Mouse (Mus musculus) activated CD4-positive, CD25-positive, alpha-beta regulatory T cell, adult 4 months (primary cell): ENCODE results near the gene Fbxl17. TPM values are rescaled to one million over a fixed set of nuclear protein-coding genes. Genes with fewer than 3 reads are reported as not detected.

Experiments used
- ATAC-seq: one replicate; pipeline ENCODE4 v1.8.0; 2017
- polyA plus RNA-seq, 2 experiments: library from polyadenylated mRNA; unstranded; fragments of 100-300 nt; shearing (Covaris generic); gene quantifications; one replicate each; pipeline ENCODE4 v1.2.1; 2017

Gene Fbxl17
- polyA plus RNA-seq, 2 experiments from 2014 or later: 5.1 to 10.1 TPM

DNA sequence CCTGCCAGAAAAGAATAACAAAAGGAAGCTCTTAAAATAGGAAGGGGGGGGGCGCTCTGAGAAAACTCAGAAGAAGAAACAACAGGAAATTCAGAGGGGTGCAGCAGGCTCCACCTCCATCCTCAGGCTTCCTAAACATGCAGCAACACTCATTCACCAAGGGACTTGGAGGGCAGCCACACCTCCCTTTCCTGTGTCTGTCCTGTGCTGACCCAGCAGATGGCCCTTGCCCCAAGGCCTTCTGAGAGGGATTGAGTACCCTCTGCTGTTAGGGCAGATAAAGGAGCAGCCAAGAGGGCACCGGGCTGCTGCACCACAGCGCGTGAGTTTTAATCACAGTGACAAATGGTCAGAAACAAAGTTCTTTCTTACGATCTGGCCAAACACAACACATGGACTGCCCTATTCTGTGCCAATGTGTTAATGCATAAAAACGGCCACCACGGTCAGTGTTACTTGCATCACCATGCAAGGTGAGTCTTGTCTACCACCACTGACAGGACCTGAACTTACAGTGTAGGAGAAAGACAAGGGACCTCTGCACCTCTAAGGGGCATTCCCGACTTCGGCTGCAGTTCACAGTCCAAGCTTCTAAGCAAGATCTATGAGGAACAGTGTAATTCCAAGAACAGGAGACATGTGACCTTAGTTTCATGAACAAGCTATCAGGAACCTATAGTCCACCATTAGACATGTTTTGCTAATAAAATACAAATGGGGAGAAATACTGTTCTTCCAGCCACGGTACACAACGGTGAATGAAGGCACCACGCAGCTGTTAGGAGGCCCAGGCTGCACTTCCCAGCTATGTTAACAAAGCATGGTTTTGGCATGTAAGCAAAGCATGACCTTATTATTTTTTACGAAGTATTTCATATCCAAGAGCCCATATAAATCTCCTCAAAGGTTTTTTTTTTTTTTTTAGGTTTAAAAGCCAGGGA lies 96.8 kb downstream of the Fbxl17 start:
- ATAC-seq: peak; percentile 15

DNA sequence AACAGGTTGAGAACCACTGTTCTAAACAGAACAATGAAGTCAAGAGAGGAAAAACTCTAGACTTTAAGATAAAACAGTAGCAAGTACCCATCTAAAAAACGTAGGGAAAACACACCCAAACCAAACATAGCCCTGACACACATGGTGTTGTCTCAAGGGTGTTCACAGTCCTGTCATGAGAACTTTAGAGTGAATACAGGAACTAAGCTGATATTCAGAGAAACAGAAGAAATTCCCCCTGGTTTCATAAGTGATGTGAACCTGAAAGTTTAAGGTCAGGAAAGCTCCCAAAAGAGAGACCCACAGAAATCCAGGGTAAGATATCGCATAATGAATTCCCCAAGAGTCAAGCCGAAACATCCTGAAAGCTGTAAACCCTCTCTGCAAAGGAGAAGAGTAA lies 97.6 kb downstream of the Fbxl17 start:
- ATAC-seq: no peak

DNA sequence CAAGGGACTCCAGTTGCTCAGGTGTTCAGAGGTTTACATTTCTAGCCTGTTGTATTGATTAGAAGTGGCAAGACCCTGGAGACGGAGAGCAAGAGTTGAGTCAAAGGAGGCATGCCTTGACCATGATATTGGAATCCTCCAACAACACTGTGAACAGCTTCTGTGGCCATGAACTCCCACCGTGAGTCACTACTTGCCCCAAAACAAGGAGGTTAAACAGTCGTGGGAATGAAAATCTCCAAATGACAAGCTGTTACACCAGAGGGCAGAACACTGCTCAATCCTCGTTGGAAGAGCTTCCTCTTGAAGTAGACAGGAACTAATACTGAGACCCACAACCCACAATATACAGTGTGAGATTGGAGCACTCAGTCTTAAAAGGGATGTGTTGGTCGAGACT lies 99.2 kb downstream of the Fbxl17 start:
- ATAC-seq: no peak

- no peak for ATAC-seq
These were observed 100.0 kb downstream of the Fbxl17 start for GRCm38 (mm10) chr17:63399816-63400215.

GRCm38 (mm10) chr17:63391506-63391905 lies 108.3 kb downstream of the Fbxl17 start:
- ATAC-seq: no peak

DNA sequence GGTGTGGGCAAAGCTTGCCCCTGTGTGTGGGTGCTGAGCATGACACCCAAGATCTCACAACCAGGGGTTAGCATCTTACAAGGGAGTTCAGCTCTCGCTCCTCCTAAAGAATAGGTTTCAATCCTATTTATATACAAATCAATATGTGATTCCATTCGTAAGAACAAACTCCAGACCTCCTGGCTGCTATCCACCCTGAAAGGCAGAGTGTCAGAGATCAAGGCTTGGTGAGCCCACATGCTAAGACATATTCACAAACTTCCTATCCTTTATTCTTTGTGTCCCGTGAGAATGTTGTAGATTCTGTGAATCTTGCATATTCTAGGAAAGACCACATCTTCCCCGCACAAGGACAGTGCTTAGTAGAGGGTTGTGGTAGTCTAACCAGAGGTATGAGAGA lies 108.9 kb downstream of the Fbxl17 start:
- ATAC-seq: no peak

- ATAC-seq: no peak
These were observed 128.8 kb downstream of the Fbxl17 start for GRCm38 (mm10) chr17:63370977-63371376.

DNA sequence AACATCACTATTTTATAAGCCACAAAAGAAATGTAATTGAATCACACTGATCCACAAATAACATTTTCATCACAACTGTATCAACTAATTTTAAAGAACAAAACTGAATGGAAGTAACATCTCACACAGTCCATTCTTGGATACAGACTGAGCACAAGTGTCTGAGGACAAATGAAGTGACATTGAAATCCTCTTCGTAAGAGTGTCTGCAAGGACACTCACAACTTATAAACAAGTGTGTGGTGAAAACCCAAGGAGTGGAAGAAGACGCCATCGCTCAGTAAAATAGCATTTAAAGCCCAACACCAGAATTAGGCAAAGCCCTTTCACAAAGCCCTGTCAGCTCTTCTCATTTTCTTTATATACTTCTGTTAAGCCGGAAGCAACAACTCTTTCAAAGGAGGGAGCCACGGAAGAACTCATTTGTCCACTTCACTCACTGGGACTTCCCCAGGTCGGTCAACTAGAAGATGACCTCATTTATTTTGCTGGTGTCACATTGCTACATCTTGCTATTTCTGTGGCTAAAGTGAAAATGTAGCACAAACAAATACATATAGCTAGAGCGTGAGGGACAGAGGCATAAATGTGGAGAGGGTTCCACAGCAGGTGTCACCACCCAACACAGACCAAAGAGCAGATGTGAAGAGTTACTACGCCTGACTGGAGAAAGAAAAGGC lies 130.0 kb downstream of the Fbxl17 start:
- ATAC-seq: no peak

DNA sequence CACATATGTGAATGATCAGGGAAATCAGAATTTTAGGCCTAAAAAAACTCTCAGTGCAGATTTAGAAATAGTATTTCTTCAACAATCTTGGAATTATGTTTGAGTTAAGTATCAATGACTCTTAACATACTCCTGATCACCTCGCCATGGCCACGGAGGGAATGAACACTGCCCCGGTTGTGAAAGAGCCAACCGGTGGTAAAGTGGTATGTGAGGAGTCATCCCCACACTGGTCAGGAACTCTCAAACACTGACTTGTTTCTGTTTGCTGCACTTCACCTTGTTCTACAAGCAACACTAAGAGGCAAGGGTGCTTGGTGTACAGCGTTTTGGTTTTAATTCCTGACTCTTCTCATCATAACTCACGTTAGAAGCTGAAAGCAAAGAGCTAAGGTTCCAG lies 132.3 kb downstream of the Fbxl17 start:
- ATAC-seq: no peak

- no peak for ATAC-seq
These were observed 133.8 kb downstream of the Fbxl17 start for GRCm38 (mm10) chr17:63366045-63366444.

DNA sequence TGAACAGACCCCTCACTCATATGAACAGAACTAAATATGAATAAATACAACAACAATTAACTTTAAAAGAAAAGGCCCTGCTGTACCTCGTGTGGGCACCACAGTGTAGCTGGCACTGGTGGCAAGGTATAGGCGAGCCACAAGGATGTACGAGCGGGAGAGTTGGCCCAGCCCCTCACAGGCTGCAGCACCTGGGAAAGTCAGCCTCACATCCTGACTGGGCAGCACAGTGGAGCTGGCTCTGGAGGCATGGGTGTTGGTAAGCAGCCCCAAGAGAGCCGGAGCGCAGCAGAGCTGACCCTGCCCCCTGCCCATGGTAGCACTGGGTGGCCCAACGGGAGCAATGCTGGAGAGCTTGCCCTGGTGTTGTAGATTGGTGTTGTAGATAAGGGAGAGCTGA lies 135.2 kb downstream of the Fbxl17 start:
- no peak for ATAC-seq

DNA sequence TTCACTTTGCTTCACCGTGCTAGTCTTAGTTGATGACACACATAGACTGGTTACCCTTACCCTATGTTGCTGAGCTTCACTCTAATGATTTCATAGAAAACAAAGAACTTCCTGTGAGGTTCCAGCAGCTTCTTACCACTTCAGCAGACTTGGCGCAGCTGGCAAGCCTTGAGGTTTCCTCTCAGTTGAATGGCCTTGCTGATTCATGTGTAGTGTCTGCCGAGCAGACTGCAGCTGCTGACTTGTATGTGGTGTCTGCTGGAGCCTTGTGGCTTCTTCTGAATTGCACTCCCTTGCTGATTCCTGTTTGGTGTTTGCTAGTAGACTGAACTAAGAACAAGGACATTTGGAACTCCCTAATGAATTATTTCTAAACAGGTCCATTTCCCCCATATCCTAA lies 137.6 kb downstream of the Fbxl17 start:
- no peak for ATAC-seq

- no peak for ATAC-seq
These were observed 138.1 kb downstream of the Fbxl17 start for GRCm38 (mm10) chr17:63361679-63362078.

DNA sequence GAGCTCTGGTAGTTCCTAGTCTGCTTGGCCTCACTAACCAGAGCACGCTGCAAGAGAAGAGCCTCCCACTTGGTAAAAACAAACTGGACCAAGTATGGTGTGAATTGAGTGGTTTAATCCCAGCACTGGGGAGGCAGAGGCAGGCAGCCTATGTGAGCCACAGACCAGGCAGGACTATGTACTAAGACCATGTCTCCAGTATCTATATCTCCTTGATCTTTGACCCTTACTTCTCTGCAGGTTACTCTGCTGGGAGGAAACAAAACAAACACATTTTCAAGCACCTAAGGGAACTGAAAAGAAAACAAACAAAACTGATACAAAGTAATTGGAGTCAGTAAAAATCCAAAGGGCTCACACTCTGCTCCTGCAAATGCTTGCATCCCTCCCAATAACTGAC lies 141.0 kb downstream of the Fbxl17 start:
- ATAC-seq: no peak

GRCm38 (mm10) chr17:63356202-63356601 lies 143.6 kb downstream of the Fbxl17 start:
- no peak for ATAC-seq

DNA sequence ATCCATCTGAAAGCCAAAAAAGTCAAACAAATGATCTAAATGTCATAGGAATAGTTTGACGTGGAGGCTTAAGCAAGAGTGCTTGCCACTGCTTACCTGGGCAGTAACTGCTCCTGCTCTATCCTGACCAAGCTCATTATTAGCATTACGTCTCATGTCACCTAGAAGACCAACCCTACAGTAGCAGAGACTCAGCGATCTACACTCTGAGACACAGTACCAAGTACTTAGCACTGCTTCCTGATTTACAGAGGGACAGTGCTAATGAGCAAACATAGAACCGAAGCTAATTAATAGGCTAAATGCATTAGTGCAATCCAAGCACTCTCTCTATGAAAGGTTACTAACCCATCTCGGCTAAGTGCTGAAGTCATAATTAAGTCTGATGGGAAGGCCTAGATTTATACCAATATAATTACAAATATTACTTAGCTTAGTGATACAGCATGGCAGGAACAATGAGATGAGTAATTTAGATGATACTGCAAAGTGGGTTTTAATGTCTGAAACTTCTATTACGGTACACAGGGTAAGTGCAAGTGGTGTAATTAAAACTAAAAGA lies 147.1 kb downstream of the Fbxl17 start:
- no peak for ATAC-seq

- ATAC-seq: no peak
These were observed 148.1 kb downstream of the Fbxl17 start for GRCm38 (mm10) chr17:63351682-63352081.

DNA sequence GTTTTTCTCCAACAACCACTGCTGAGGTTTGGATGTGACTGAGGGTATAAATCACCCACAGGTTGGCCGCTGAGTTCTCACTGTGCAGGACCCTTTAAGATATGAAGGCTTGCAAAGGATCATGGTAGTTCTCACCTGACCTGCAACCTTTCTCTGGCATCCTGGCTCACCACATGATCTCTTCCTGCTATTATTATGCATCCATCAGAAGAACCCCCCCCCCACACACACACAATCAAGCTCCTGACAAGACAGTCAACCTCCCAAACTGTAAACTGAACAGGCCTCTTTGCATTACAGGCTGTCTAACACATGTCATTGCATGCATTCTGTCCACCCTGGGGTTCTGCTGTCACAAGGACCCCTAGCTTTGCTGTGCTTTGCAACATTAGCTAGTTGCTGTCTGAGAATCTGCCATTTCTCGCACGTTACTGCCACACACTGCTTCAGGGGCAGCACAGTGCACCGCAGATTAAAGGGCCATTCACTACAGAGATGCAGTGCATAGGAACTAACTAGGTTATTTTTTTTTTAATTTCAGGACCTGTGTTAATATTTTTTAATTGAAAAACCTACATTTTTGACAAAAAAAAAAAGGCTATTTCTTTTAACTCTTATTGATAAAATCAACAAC lies 148.8 kb downstream of the Fbxl17 start:
- ATAC-seq: no peak

DNA sequence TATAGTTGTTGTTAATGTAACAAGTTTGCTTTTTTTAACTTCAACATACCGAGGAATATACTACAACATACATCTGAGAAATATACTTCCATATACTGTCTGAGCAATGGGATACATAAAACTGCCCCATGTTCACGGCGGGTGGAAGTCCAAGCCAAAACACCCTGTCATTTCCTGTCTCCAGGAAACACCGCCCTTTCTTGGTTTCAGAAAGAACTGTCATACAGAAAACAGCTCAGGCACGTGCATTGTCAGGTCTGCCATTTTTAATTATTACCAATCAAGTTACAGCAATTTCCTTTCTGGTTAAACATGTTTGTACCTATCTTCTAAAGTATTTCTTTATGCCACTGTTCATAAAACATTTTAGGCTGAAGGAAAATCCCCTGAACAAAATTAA lies 155.7 kb downstream of the Fbxl17 start:
- ATAC-seq: no peak

DNA sequence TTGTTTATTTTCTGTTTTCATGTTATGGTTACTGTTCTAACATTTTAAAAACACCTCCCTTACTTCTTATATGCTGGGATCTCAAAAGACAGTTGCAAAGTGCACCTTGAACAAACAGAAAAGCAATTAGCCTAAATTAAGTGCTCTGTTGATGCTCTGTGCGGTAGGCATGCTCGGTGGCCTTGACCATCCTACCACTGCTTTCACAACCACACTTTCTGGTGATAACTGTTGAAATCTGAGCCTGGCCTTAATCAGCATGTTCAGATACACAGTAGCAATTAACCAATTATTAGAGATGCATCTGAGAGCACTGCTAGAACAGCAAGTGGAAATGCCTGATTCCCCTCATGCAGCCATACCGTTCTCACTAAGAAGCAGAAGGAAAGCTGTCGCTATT lies 156.7 kb downstream of the Fbxl17 start:
- no peak for ATAC-seq

DNA sequence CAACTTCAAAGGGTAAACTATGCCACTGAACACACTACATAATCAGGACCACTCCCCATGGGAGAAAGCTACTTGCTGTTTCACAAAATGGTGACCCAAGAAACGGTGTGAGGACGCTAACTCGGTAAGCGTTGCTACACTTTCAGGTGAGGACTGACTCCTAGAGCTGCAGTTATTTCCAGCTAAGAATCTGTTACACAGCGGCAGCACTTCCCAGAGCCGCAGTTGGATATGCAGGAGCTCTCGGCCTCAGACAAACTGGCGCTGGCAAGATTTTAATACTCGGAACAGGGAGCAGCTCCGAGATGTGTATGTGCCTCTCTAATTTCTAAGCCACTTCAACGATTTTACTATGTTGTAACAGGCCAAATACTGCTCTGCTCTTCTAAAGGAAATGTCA lies 157.4 kb downstream of the Fbxl17 start:
- no peak for ATAC-seq

DNA sequence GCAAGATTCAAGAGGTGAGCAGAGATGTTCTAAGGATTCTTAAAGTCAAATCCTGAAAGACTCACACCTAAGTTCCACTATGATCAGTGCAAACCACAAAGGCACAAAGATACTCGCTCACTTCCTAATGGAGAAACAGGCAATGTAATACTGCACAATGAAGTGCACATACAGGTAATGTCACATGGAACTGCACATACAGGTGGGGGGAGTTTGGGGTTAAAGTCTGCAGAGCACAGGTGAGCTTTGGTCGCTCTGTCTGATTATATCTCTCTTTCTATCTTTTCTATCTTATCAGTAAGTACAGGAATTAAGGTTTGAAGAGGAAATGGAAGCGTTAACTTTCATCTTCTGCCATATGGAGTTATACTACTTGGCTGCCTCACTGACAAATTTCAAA lies 158.6 kb downstream of the Fbxl17 start:
- ATAC-seq: no peak

DNA sequence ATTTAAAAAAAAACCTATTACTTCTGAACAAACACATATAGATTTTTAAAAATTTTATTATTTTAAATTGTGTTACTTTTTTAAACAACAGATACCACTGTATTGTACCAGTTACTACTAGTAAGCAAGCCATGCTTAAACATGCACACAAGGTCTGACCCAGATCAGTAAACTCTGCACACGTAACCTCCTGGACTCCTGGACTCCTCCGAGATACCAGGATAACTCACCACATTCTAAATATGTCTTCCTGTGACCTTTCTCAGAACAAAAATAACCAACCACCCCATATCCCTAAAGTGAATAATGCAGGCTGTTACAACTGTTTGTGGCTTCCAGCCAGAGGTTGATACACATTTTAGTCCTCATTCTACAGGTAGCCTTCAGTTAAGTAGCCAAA lies 170.9 kb downstream of the Fbxl17 start:
- ATAC-seq: no peak
